Mouse (Mus musculus): ENCODE data around the gene Slc9b2.

Gene Slc9b2

GRCm38 (mm10) chr3:135313727-135314126, 6.2 kb downstream of the Slc9b2 start:
- DNase-seq (ENCODE audit: low spot score) = peak; percentile 55

- peak; percentile 36 for DNase-seq (ENCODE audit: low spot score)
Measured at GRCm38 (mm10) chr3:135314811-135315210, 7.3 kb downstream of the Slc9b2 start.

GRCm38 (mm10) chr3:135315720-135316425, 8.4 kb downstream of the Slc9b2 start:
- no peak for DNase-seq (ENCODE audit: low spot score)

GRCm38 (mm10) chr3:135318331-135318730, 10.8 kb downstream of the Slc9b2 start:
- no peak for DNase-seq (ENCODE audit: low spot score)

GRCm38 (mm10) chr3:135324354-135324753, 16.9 kb downstream of the Slc9b2 start:
- no peak for DNase-seq (ENCODE audit: low spot score)

- DNase-seq (ENCODE audit: low spot score) = no peak
Measured at GRCm38 (mm10) chr3:135327176-135327575, 19.7 kb downstream of the Slc9b2 start.

GRCm38 (mm10) chr3:135327601-135328000, 20.1 kb downstream of the Slc9b2 start:
- no peak for DNase-seq (ENCODE audit: low spot score)

GRCm38 (mm10) chr3:135328560-135328959, 21.1 kb downstream of the Slc9b2 start:
- DNase-seq (ENCODE audit: low spot score) = peak; percentile 68

- DNase-seq (ENCODE audit: low spot score) = no peak
Measured at GRCm38 (mm10) chr3:135332691-135333090, 25.2 kb downstream of the Slc9b2 start.

GRCm38 (mm10) chr3:135333763-135334162, 26.3 kb downstream of the Slc9b2 start:
- no peak for DNase-seq (ENCODE audit: low spot score)

- no peak for DNase-seq (ENCODE audit: low spot score)
Measured at GRCm38 (mm10) chr3:135347739-135348264, 40.3 kb downstream of the Slc9b2 start, which contains the start of gene Slc9b1. TSS of gene Slc9b1 (plus strand) at chr3:135348029.

GRCm38 (mm10) chr3:135349022-135349421, 41.5 kb downstream of the Slc9b2 start:
- no peak for DNase-seq (ENCODE audit: low spot score)

GRCm38 (mm10) chr3:135351857-135352256, 44.4 kb downstream of the Slc9b2 start:
- no peak for DNase-seq (ENCODE audit: low spot score)

GRCm38 (mm10) chr3:135357394-135357793, 49.9 kb downstream of the Slc9b2 start:
- no peak for DNase-seq (ENCODE audit: low spot score)

- no peak for DNase-seq (ENCODE audit: low spot score)
Measured at GRCm38 (mm10) chr3:135375836-135376235, 68.3 kb downstream of the Slc9b2 start.

GRCm38 (mm10) chr3:135377445-135377844, 69.9 kb downstream of the Slc9b2 start:
- DNase-seq (ENCODE audit: low spot score) = no peak

GRCm38 (mm10) chr3:135379868-135380267, 72.4 kb downstream of the Slc9b2 start:
- no peak for DNase-seq (ENCODE audit: low spot score)

GRCm38 (mm10) chr3:135393186-135393585, 85.7 kb downstream of the Slc9b2 start:
- DNase-seq (ENCODE audit: low spot score) = no peak
